Mouse (Mus musculus): ENCODE measurements around the gene Rgs19.

The Rgs19 gene

GRCm38 (mm10) chr2:181693339-181694280, at the start of gene Rgs19:
Gene Rgs19, minus strand, starts transcription at chr2:181693977.
- DNase-seq (ENCODE audit: low spot score in 2 of 2) = peak; percentile 75 to 80

- no peak for DNase-seq (ENCODE audit: low spot score in 2 of 2)
Measured at GRCm38 (mm10) chr2:181730051-181730450, 36.3 kb upstream of the Rgs19 start.

GRCm38 (mm10) chr2:181727659-181728262, 34.0 kb upstream of the Rgs19 start:
- DNase-seq (ENCODE audit: low spot score in 2 of 2) = no peak

GRCm38 (mm10) chr2:181722213-181722612, 28.4 kb upstream of the Rgs19 start:
- DNase-seq (ENCODE audit: low spot score in 2 of 2) = no peak

GRCm38 (mm10) chr2:181721200-181721599, 27.4 kb upstream of the Rgs19 start:
- DNase-seq (ENCODE audit: low spot score in 2 of 2) = no peak

GRCm38 (mm10) chr2:181720061-181720460, 26.3 kb upstream of the Rgs19 start:
- DNase-seq (ENCODE audit: low spot score in 2 of 2) = no peak

GRCm38 (mm10) chr2:181716991-181717390, 23.2 kb upstream of the Rgs19 start:
- DNase-seq (ENCODE audit: low spot score in 2 of 2) = no peak

- no peak for DNase-seq (ENCODE audit: low spot score in 2 of 2)
Measured at GRCm38 (mm10) chr2:181715382-181715781, 21.6 kb upstream of the Rgs19 start.

- no peak for DNase-seq (ENCODE audit: low spot score in 2 of 2)
Measured at GRCm38 (mm10) chr2:181714903-181715326, 21.1 kb upstream of the Rgs19 start, which contains the start of gene Oprl1. Gene Oprl1, plus strand, starts transcription at chr2:181715016.

- no peak for DNase-seq (ENCODE audit: low spot score in 2 of 2)
Measured at GRCm38 (mm10) chr2:181713749-181714148, 20.0 kb upstream of the Rgs19 start.

- no peak for DNase-seq (ENCODE audit: low spot score in 2 of 2)
Measured at GRCm38 (mm10) chr2:181706668-181707067, 12.9 kb upstream of the Rgs19 start.

- DNase-seq (ENCODE audit: low spot score in 2 of 2) = no peak
Measured at GRCm38 (mm10) chr2:181698241-181698640, 4.5 kb upstream of the Rgs19 start, which contains the start of gene Lkaaear1. Gene Lkaaear1, minus strand, starts transcription at chr2:181698442.

- no peak for DNase-seq (ENCODE audit: low spot score in 2 of 2)
Measured at GRCm38 (mm10) chr2:181696801-181697420, 3.1 kb upstream of the Rgs19 start.

- no peak for DNase-seq (ENCODE audit: low spot score in 2 of 2)
Measured at GRCm38 (mm10) chr2:181695776-181696175, 2.0 kb upstream of the Rgs19 start.

GRCm38 (mm10) chr2:181694581-181694980, 804 bp upstream of the Rgs19 start:
- no peak for DNase-seq (ENCODE audit: low spot score in 2 of 2)

GRCm38 (mm10) chr2:181692304-181692703, 1.5 kb downstream of the Rgs19 start:
- no peak for DNase-seq (ENCODE audit: low spot score in 2 of 2)

GRCm38 (mm10) chr2:181691571-181691970, 2.2 kb downstream of the Rgs19 start:
- no peak for DNase-seq (ENCODE audit: low spot score in 2 of 2)

- no peak for DNase-seq (ENCODE audit: low spot score in 2 of 2)
Measured at GRCm38 (mm10) chr2:181691083-181691482, 2.7 kb downstream of the Rgs19 start.

- no peak for DNase-seq (ENCODE audit: low spot score in 2 of 2)
Measured at GRCm38 (mm10) chr2:181689466-181690160, 4.2 kb downstream of the Rgs19 start.

GRCm38 (mm10) chr2:181687586-181687985, 6.2 kb downstream of the Rgs19 start:
- DNase-seq (ENCODE audit: low spot score in 2 of 2) = no peak

GRCm38 (mm10) chr2:181685686-181686085, 8.1 kb downstream of the Rgs19 start:
- DNase-seq (ENCODE audit: low spot score in 2 of 2) = no peak

- DNase-seq (ENCODE audit: low spot score in 2 of 2) = no peak
Measured at GRCm38 (mm10) chr2:181684713-181685112, 9.1 kb downstream of the Rgs19 start.
